Mouse (Mus musculus): ENCODE measurements at regions not wholly inside any gene's neighbourhood (a gene's known extent, or its start where the extent isn't known, plus 50 kb on each side); places are given as distances from the start of the nearest gene placed in this dataset.

DNA sequence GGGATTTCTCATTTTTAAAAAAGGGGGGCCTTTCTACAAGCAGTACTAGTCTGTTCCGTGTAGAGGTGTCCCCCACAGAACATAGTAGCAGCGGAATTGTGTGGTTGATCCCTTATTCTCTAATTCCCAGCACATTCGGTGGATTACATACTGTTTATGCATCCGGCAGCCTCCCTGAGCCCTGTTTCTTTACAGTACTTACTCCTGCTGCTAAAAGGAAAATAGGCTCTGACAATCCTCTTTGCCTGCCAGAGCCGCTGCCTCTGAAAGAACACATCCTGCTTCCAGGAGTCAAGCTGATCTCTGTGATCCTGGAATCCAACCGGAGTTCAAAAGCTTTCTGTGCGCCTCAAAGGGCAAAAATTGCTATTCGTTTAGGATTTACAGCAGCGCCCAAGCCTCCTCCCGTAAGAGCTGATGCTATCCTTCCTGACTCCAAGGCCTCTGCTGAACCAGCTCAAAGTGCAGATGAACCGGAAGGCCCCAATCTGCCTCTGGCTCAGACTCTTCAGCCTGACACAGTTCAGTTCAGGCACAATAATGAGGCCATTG is 936.6 kb downstream of the Ndufa4 start:
- no peaks in the 10 kb centered on the region for H3K36me3 ChIP-seq (ENCODE audit: control insufficient read depth, insufficient read depth, low read length)
- H3K4me3 ChIP-seq (ENCODE audit: insufficient read depth, low read depth, low read length), result no peak overlapping the region
- no peaks in the 10 kb centered on the region for H3K4me1 ChIP-seq (ENCODE audit: control insufficient read depth, insufficient read depth, low read length)
- H3K79me2 ChIP-seq (ENCODE audit: control insufficient read depth, insufficient read depth, low read length), result no peaks in the 10 kb centered on the region
- 54% methylated on average over 11 of the region's 11 CpGs for WGBS
- no peaks in the 10 kb centered on the region for H3K27me3 ChIP-seq (ENCODE audit: control insufficient read depth, insufficient read depth, low read length)
- no peak overlapping the region for H3K27ac ChIP-seq (replicated peaks; ENCODE audit: insufficient read depth, low read depth, low read length)
- peak; percentile 6 for DNase-seq (ENCODE audit: extremely low read depth, low read depth, low spot score)
- TF ChIP-seq POLR2A (IDR thresholded peaks at IDR 0.05; ENCODE audit: extremely low read depth, insufficient read depth, low read length), result no peak
- TF ChIP-seq CTCF (IDR thresholded peaks at IDR 0.05; ENCODE audit: low read depth, low read length), result no peak
- H3K9ac ChIP-seq (ENCODE audit: low read depth, low read length), result no peak overlapping the region

DNA sequence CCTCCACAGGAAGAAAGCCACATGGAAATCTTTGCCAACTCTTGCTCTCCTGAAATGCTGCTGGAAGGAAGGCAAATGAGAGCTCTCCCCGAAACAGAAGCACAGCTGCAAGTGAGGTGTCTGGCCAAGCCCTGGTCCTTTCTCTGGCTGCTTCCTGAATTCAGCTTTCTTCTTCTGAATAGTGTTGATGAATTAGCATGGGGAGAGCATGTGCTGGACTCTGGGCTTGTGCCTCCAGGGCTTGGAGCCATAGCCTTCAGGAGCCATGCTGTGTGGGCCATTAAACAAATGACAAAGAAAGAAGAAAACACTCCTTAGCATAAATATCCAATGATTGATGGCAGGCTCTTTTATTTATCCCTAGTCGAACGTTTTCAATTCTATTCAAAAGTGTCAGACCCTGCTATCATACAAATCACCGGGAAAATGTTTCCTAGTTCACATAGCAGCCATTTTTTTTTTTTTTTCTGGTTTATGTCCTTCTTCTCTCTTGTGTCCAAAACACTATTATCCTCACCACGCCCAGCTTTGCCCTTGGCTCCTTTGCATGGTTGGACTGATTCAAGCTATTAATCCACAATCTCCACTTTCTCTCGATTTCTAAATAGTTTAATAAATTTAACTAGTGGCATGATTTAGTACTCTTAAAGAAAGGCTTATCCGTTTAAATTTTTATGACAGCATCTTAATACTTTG is 937.3 kb downstream of the Ndufa4 start:
- H3K9ac ChIP-seq (ENCODE audit: low read depth, low read length), result no peak overlapping the region
- 65% methylated on average over 7 of the region's 7 CpGs for WGBS
- TF ChIP-seq POLR2A (IDR thresholded peaks at IDR 0.05; ENCODE audit: extremely low read depth, insufficient read depth, low read length) (no peak), CTCF (IDR thresholded peaks at IDR 0.05; ENCODE audit: low read depth, low read length) (no peak)

DNA sequence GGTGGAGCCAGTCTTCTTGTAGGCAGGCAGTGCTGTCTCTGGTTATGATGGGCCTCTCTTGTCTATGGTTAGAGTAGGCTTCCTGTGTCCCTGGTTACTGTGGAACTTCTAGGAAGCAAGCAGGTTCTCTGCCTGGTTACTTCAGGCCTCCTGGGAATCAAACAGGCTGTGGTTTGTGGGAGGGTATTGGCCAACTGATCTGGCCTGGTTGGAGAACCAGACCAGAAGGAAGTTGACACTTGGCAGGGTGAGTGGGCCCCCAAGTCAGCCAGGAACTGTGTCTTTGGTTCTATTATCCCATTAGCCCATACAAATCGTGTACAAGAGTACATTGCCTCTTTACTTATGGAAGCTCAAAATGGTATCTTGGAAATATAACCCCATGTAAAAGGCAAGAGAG is 963.8 kb downstream of the Ndufa4 start:
- no peak for DNase-seq (ENCODE audit: extremely low read depth, low read depth, low spot score)
- no peak overlapping the region for H3K27ac ChIP-seq (replicated peaks; ENCODE audit: insufficient read depth, low read depth, low read length)
- H3K4me3 ChIP-seq (ENCODE audit: insufficient read depth, low read depth, low read length), result no peak overlapping the region
- no peak for TF ChIP-seq POLR2A (IDR thresholded peaks at IDR 0.05; ENCODE audit: extremely low read depth, insufficient read depth, low read length)
- no peak for TF ChIP-seq CTCF (IDR thresholded peaks at IDR 0.05; ENCODE audit: low read depth, low read length)
- H3K27me3 ChIP-seq (ENCODE audit: control insufficient read depth, insufficient read depth, low read length), result no peaks in the 10 kb centered on the region
- H3K79me2 ChIP-seq (ENCODE audit: control insufficient read depth, insufficient read depth, low read length), result no peaks in the 10 kb centered on the region
- 52% methylated on average over 1 of the region's 1 CpGs for WGBS
- no peak overlapping the region for H3K9ac ChIP-seq (ENCODE audit: low read depth, low read length)
- H3K4me1 ChIP-seq (ENCODE audit: control insufficient read depth, insufficient read depth, low read length), result no peaks in the 10 kb centered on the region
- H3K36me3 ChIP-seq (ENCODE audit: control insufficient read depth, insufficient read depth, low read length), result no peaks in the 10 kb centered on the region

More for the DNA sequence above, 937.3 kb downstream of the Ndufa4 start:
- Histone ChIP-seq H3K4me1 (ENCODE audit: control insufficient read depth, insufficient read depth, low read length) (no peaks in the 10 kb centered on the region), H3K36me3 (ENCODE audit: control insufficient read depth, insufficient read depth, low read length) (no peaks in the 10 kb centered on the region), H3K27me3 (ENCODE audit: control insufficient read depth, insufficient read depth, low read length) (no peaks in the 10 kb centered on the region), H3K4me3 (ENCODE audit: insufficient read depth, low read depth, low read length) (no peak overlapping the region), H3K79me2 (ENCODE audit: control insufficient read depth, insufficient read depth, low read length) (no peaks in the 10 kb centered on the region), H3K27ac (replicated peaks; ENCODE audit: insufficient read depth, low read depth, low read length) (no peak overlapping the region)
- DNase-seq (ENCODE audit: extremely low read depth, low read depth, low spot score), result no peak

DNA sequence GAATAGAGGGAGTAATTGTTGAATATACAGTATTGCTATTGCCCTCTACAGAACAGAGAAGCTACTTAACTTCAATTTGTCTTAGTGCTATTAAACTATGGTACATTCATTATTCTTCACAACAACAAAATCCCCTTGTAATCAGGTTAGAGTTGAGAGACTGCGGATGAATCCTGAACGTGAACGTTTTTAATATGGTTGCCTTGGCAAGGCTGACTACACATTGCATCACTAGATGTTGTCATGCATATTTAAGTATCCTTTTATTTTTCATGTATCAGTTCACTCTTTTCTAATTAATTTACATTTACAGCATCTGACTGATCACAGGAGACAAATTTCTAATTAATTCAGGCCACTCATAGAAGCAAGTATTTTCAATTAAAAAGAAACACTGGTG is 965.8 kb downstream of the Ndufa4 start:
- no peak for TF ChIP-seq CTCF (IDR thresholded peaks at IDR 0.05; ENCODE audit: low read depth, low read length)
- no peak for TF ChIP-seq POLR2A (IDR thresholded peaks at IDR 0.05; ENCODE audit: extremely low read depth, insufficient read depth, low read length)
- WGBS, result 84% methylated on average over 3 of the region's 3 CpGs
- Histone ChIP-seq H3K4me1 (ENCODE audit: control insufficient read depth, insufficient read depth, low read length) (no peaks in the 10 kb centered on the region), H3K9ac (ENCODE audit: low read depth, low read length) (no peak overlapping the region), H3K4me3 (ENCODE audit: insufficient read depth, low read depth, low read length) (no peak overlapping the region), H3K36me3 (ENCODE audit: control insufficient read depth, insufficient read depth, low read length) (no peaks in the 10 kb centered on the region), H3K79me2 (ENCODE audit: control insufficient read depth, insufficient read depth, low read length) (no peaks in the 10 kb centered on the region), H3K27me3 (ENCODE audit: control insufficient read depth, insufficient read depth, low read length) (no peaks in the 10 kb centered on the region), H3K27ac (replicated peaks; ENCODE audit: insufficient read depth, low read depth, low read length) (no peak overlapping the region)
- no peak for DNase-seq (ENCODE audit: extremely low read depth, low read depth, low spot score)
